Mouse (Mus musculus) cerebellum, adult 8-10 months (tissue): ENCODE results near the gene Rcn2.

Experiments used
- DNase-seq: peaks from one replicate; pipeline ENCODE4 v3.0.0; 2022

Rcn2 gene

DNA sequence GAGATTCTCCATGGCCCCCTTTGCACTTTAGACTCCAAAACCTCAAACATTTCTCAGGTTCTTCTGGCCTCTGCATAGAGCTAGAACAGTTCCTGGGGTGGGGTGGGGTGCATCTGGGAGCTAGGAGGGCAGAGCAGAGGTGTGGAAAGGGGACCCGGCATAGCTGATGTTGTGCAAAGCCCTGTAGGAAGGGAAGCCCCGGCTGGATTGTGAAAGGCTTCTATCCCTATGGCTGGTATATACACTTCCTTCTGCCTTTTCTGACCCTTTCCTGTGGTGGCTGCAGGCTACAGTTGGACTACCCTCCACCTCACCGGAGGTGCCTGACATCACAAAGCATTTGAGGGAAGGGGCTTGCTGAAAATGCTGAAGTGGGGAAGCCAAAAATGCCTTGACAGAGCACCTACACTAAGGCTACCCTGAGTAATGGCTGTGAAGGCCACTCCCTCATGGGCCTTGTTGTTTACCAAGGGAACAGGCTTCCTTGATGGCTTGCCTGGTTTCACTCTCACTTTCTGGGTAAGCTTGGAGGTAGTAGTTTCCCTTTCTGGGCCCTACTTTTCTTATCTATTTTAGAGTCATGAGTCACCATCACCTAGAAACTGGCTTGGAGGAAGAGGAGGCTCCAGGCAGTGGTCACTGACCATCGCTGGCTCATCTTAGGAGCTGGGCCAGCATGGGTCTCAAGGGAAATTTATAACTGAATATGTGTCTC lies 56.1 kb downstream of the Rcn2 start:
- no peak for DNase-seq

DNA sequence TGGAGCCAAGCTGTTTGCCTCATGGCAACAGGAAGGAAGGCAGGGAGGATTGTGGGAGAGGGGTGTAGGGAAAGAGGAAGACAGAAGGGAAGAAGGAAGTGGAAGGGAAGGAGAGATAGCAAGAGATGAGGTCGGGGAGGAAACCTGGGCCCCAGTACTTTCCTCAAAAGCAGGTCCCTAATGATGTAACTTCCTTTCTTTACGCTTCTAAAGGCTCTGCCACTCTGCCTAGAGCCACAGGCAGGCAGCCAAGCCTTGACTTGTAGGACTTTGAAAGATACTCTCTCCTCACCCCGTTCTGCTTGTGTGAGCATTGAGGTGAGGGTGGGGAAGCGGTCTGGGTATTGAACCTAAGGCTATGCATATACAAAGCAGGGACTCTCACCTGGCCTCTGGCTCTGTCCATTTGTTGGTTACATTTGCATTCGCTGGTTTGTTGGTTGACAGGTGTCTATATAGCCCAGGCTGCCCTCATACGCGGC lies 58.4 kb downstream of the Rcn2 start:
- no peak for DNase-seq

DNA sequence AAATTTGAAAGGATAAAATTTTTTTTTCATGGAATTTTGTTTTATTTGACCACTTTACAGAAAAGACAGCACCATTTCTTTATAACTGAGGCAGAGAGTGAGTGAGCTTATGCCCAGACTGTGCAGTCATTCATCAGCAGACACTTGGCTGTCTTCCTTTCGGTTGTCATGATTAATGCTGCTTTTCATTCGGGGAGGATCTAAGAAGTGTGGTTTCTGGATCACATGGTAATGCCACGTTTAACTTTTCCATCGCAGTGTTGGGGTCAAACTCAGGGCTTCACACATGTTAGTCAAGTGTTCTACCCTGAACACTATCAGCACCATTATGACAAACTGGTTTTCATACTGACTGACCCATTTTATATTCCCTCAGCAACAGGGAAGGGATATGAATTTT lies 59.4 kb downstream of the Rcn2 start:
- no peak for DNase-seq

DNA sequence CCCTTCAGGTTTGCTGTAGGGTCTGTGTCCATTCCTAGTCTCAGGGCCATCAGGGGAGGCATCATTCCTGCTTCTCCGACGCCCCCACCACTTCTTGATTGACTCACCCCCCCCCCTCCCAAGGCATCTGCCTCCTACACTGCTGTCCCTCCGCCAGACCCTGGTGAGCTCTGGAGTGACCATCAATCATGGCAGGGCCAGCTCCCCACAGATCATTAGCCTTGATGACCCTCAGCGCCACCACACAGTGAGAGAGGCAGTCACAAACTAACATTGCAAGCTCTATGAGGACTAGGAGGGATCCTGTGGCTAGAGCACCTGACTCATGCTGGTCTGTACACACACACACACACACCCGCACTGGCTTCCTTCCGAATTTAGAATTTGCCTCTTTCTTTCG lies 63.3 kb downstream of the Rcn2 start:
- DNase-seq = no peak

DNA sequence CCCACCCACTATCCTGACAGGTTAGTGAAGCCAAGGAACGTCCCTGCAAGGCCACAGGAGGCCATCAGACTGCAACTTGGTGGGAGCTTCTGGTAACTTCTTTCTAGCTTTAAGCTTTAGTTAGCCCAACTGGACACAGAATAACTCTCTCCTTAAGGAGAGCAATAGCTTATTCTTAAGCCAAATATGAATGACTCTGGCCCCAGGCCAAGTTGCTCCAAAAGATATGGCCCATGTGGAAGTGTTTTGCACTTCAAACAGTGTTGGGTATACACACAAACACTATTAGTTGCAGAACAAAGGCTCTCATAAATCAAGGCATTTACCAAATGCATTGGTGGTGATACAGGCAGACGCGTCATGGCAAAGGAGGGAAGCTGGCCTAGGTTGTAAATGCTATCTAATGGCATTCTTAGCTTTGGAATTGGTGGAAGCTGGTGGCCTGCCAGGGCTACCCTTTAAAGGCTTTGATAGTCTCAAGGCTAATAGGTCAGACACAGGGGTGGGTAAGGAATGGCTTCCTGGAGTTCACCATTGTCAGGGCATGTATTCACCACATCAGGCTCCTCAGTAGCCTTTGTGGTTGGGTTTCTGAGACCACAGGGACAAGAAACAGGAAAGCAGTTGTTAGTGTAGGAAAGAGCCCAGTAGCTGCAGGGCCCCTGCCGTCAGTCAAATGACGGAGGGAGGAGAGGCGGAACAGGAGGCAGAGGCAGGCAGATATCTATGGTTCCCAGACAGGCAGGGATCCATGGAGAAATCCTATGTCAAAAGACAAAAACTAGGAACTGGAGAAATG lies 64.8 kb downstream of the Rcn2 start:
- no peak for DNase-seq

DNA sequence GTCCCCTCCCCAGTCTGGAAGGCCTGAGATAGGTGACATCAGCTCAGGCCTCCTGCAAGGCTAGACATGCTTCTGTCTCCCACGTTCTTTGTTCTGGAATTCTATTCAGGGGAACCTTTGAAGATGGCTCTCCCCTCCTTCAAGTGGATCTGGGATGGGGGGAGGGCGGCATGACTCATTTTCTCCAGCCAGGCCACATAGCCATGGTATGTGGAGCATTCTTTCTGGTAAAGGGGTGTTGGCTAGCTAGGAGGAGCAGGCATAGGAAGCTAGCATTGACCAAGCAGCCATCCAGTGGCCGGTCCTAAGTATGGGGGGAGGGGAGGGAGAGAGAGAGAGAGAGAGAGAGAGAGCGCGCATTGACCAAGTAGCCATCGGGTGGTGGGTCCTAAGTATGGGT lies 65.9 kb downstream of the Rcn2 start:
- DNase-seq = no peak

DNA sequence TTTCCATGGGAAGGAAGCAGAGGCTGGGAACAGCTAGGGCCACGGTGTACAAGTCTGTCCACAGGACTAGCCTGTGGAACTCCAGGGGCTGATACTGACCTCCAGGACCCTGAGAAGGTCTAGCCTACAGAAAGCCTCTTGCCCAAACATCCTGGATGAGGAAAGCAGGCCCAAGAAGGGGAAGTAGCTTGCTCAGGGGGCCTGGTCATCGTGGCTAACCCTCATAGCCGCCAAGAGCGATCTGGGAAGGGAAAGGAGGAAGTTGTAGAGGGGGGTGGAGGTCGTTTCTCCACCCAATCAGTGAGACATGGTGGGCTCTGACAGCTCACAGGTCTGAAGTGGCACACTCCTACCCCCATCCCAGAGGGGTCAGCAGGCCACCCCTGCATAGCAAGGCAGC lies 66.5 kb downstream of the Rcn2 start:
- no peak for DNase-seq
